Mouse (Mus musculus) layer of hippocampus, adult 8-10 months (tissue): Measurements from ENCODE around the gene Eri2. TPM values are rescaled to one million over a fixed set of nuclear protein-coding genes. Genes with fewer than 3 reads are reported as not detected.
"Not testable (repeated sequence)": the region's sequence is repeated elsewhere in the genome, so short reads cannot be mapped to it uniquely, and the experiment has no call there.

Experiments used
- DNase-seq, 2 experiments: peaks; one replicate each; pipeline ENCODE4 v3.0.0; 2022; ENCODE audit warnings: low spot score in 2 of 2
- total RNA-seq, 4 experiments: library from RNA; stranded (reverse); gene quantifications; 2 replicates each; pipeline ENCODE4 v1.2.4; 2022

Gene Eri2
- total RNA-seq, 4 experiments from 2014 or later, result 6.8 to 10.8 (median 8.9) TPM

DNA sequence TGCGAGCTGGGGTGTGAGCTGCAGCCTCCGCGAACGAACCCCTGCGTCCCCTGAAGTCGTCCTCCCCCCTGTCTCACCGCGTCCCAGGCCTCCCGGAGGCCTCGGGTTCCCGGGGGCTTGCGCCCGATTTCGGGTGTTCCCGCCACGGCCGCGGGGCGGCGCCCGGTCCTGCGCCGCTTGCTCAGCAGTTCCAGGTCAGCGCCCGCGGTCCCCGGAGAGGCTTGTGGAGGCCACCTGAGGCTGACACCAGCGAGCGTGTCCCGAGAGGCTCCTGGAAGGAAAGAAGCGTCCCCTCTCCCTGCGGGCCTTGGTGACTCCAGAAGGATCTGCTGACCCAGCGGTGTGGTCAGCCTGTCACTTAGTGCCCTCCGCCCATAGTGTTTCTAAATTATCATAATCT lies 49.5 kb downstream of the Eri2 start:
- DNase-seq, result no peak

DNA sequence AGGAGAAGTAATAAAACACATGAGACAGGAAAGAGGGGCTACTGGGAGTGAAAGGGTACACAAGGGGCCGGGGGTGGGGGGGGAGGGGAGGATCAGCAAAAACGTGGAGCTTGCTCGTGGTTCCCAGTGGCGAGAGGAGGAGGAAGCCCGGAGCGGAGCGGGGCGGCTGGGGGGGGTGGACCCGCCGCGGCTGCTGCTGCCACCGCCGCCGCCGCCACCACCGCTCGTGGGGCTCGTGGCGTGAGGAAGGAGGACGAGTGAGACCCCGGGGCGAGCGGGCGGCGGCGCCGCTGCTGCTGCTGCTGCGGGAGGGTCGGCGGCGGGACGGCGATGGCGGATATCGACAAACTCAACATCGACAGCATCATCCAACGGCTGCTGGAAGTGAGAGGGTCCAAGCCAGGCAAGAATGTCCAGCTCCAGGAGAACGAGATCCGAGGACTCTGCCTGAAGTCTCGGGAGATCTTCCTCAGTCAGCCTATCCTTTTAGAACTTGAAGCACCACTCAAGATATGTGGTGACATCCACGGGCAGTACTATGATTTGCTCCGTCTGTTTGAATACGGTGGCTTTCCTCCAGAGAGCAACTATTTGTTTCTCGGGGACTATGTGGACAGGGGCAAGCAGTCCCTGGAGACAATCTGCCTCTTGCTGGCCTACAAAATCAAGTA lies 53.9 kb downstream of the Eri2 start:
- not testable (repeated sequence) for DNase-seq

DNA sequence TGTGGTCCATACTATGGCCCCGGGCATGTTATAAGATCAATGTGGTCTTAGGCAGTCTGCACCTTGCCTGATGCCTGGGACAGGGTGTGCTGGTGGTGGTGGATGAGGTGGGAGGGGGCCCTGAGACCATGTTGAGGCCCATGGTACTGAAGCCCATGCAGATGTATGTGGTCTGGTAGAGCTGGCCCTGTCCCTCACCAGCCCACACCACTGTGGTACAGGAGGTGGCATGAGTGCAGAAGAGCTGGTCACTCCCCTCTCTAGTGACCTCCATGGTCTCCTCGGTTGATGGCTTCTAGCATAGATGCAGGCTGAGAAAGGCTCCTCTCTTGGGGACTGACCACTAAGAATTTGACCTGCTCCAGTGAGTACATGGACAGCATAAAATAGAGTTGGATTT lies 55.0 kb downstream of the Eri2 start:
- DNase-seq, result no peak

DNA sequence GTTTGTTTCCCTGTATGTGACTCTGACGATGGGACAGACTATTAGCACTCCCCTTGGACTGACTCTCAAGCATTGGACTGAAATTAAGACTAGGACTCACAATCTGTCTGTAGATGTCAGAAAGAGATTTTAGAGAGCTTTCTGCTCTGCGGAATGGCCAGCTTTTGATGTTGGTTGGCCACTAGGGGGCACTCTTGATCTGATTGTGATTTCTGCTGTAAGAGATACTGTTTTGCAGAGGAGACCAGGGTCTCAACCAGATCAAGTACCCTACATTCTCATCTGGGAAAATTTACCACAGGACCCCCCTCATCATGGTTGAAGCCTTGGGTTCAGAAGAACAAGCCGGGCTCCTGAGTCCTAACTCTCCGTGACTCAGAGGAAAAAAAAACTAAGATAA lies 62.6 kb downstream of the Eri2 start:
- DNase-seq, result peak in 1 of 2 experiments; percentile 13

DNA sequence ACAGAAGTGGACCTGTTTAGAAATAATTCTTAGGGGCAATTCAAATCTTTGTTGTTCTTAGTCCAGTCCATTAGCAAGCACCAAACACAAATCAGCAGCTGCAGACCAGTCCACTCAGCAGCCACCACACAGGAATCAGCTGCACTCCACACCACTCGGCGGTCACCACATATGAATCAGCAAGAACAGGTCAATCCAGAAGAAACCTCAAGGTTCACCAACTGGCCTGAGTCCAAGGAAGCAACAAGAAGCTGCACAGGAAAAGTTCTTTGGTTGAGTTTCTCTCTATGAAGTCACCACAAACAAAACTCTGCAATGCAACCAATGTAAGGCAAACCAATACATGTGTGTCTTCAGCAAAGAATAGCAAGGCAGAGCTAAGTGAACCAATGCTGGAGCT lies 66.2 kb downstream of the Eri2 start:
- no peak for DNase-seq

DNA sequence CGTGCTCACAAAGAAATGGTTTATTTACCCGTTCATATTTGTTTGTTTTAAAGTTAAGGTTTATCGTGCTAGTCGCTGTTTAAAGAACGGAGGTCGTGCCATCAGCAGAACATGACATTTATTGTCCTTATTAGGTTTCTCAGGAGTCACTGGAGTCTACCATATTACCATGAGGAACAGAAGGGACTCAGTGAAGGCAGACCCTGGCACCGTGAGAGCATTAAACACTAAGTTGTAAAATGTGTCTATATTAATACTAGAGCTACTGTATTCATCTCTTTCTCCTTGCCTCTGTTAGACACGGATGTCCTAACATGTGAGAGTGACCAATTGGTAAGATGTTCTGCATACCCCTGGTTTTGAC lies 72.9 kb downstream of the Eri2 start:
- no peak for DNase-seq

DNA sequence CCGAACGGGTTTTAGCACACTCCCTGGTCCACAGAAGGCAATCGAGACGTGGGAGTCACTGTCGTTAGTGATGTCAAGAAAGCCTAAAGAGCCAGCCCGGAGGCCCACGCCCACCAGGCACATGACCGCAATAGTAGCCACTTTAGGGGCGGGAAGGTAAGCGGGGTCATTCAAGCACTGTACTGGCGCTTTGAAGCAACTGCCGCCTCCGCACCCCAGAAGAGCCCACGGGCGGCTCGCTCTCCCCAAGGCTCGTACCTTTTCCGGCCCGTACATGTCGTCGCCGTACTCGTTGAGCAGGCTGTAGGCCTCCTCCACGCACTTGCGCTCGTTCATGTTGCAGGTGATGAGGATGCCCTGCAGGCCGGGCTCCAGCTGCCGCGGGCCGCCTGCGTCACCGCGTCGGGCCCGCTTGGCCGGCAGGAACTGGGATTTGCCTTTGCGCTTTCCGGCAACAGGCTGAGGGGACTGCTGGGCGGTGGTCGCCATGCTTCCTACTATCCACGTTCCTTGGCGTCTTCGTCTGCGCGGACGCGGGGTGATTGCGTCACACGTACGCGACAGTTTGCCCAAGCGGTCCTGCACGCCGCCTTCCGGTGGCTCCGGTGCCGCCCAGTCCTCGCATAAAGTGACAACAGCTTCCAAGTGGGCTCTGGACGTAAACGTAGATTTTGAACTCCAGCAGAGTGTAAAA lies 73.5 kb downstream of the Eri2 start, which contains the start of gene Thumpd1:
Gene Thumpd1 (minus strand): TSS at position 546 of the 694 bp plus-strand sequence.
- DNase-seq, result peak; percentile 84 to 95

Other genes with a start within 250 kb of the Eri2 start
- gene Acsm2, start 239.7 kb downstream of the Eri2 start, total RNA-seq, result not detected
- gene Acsm1, start 187.0 kb downstream of the Eri2 start, total RNA-seq, result not detected
- gene Acsm4, start 104.0 kb downstream of the Eri2 start, total RNA-seq, result not detected
- 10 to 100 TPM; 45.8 to 52.3 (median 50.7) TPM for gene Thumpd1, start 73.3 kb downstream of the Eri2 start, total RNA-seq
- not detected for gene Acsm3, start 33.1 kb downstream of the Eri2 start, total RNA-seq
- 1 to 10 TPM in 3 of 4 experiments, under 1 TPM in 1; 0.60 to 2.1 (median 1.7) TPM for gene Rexo5, start 52 bp downstream of the Eri2 start, total RNA-seq
- 10 to 100 TPM; 10.6 to 13.4 (median 10.9) TPM for gene Lyrm1, start 101.8 kb upstream of the Eri2 start, total RNA-seq
- 10 to 100 TPM; 19.6 to 42.2 (median 25.1) TPM for gene Dcun1d3, start 102.2 kb upstream of the Eri2 start, total RNA-seq